19 mouse cellular contexts compared by ENCODE assay signal in the genomic region with DNA sequence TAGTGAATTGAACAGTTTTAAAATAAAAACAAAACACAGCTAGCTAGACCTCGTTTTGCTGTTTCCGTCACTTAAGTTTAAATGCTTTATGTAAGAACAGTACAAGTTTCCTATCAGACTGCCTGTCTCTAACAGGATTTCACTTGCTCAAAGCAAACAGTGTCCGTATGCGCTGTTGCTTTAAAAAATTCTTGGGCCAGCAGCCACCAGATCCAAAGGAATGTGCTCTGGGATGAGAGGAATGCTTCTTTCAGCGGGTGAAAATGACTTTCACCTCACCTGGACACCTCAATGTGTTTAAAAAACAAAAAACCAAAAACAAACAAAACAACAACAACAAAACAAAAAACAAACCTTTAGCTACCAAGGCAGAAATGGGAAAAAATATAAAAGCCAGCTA. TPM values are rescaled to one million over a fixed set of nuclear protein-coding genes. Genes with fewer than 3 reads are reported as not detected.
A peak's percentile ranks its signal among the peaks of the same experiment; 100 is the strongest.
DNase-seq lines count a peak whose midpoint lies in the region; ATAC-seq lines count a peak whose summit lies in the region.
"Had no signal": no experiment of that assay in that cellular context is flagged by ENCODE, and none has a peak within 500 bp of the region (broad histone marks: within the 10 kb centered on the region; RNA-seq: fewer than 3 reads in every experiment).

No protein-coding gene starts in this region.

- no peaks in the 10 kb centered on the region for H3K27me3 ChIP-seq in heart, embryonic 10.5 days (ENCODE audit: insufficient read depth, poor library complexity, severe bottlenecking)
- no peaks in the 10 kb centered on the region for H3K27me3 ChIP-seq in midbrain, embryonic 11.5 days (ENCODE audit: control insufficient read depth, insufficient read depth, low read length)
- no peaks in the 10 kb centered on the region for H3K27me3 ChIP-seq in midbrain, embryonic 10.5 days (ENCODE audit: low read depth, poor library complexity, severe bottlenecking)
- H3K27me3 ChIP-seq in hindbrain, embryonic 16.5 days (replicated peaks; ENCODE audit: control insufficient read depth, insufficient read depth, low read length): no peaks in the 10 kb centered on the region
- no peaks in the 10 kb centered on the region for H3K27me3 ChIP-seq in intestine, embryonic 15.5 days (replicated peaks)
- H3K27me3 ChIP-seq: forebrain, embryonic 15.5 days; hindbrain, embryonic 12.5 days had no signal

- no peak overlapping the region for H3K4me3 ChIP-seq in heart, embryonic 10.5 days
- no peak overlapping the region for H3K4me3 ChIP-seq in midbrain, embryonic 11.5 days (ENCODE audit: low read depth, low read length)
- no peak overlapping the region for H3K4me3 ChIP-seq in midbrain, embryonic 10.5 days
- H3K4me3 ChIP-seq in hindbrain, embryonic 16.5 days (ENCODE audit: low read length): no peak overlapping the region
- H3K4me3 ChIP-seq in intestine, embryonic 15.5 days (replicated peaks): no peak overlapping the region
- H3K4me3 ChIP-seq: erythroblast, embryonic 14.5 days; forebrain, embryonic 15.5 days; hindbrain, embryonic 12.5 days; left cerebral cortex, adult 2 months; megakaryocyte, embryonic 14.5 days had no signal

- peak; percentile 16 for DNase-seq in embryo, embryonic 11 days
- DNase-seq in embryo, embryonic 10.5 days (ENCODE audit: low spot score): no peak
- peak; percentile 44 to 61 for DNase-seq in heart, postnatal 10 days
- DNase-seq in heart, embryonic 10.5 days (ENCODE audit: low spot score): no peak
- DNase-seq in midbrain, embryonic 11.5 days (ENCODE audit: low spot score, missing footprints): peak; percentile 81
- no peak for DNase-seq in midbrain, embryonic 10.5 days (ENCODE audit: low spot score)
- DNase-seq: cerebellum, postnatal 14 days; thymus, postnatal 4 days had no signal

- 36% methylated on average over 5 of the region's 5 CpGs for WGBS in heart, embryonic 10.5 days
- 72% methylated on average over 5 of the region's 5 CpGs for WGBS in midbrain, embryonic 11.5 days
- WGBS in midbrain, embryonic 10.5 days: 72% methylated on average over 5 of the region's 5 CpGs
- 74% methylated on average over 5 of the region's 5 CpGs for WGBS in hindbrain, embryonic 16.5 days
- 49% methylated on average over 5 of the region's 5 CpGs for WGBS in intestine, embryonic 15.5 days

- no peak overlapping the region for H3K9ac ChIP-seq in midbrain, embryonic 11.5 days (ENCODE audit: low read length)
- H3K9ac ChIP-seq in hindbrain, embryonic 16.5 days (ENCODE audit: low read depth, low read length): no peak overlapping the region
- no peak overlapping the region for H3K9ac ChIP-seq in intestine, embryonic 15.5 days
- H3K9ac ChIP-seq: forebrain, embryonic 15.5 days; hindbrain, embryonic 12.5 days; liver, embryonic 14.5 days had no signal

- no peak overlapping the region for H3K4me2 ChIP-seq in midbrain, embryonic 11.5 days
- no peak overlapping the region for H3K4me2 ChIP-seq in hindbrain, embryonic 16.5 days (ENCODE audit: low read length)
- H3K4me2 ChIP-seq in intestine, embryonic 15.5 days (replicated peaks): no peak overlapping the region
- H3K4me2 ChIP-seq: forebrain, embryonic 15.5 days; hindbrain, embryonic 12.5 days had no signal

- H3K9me3 ChIP-seq in heart, embryonic 10.5 days: no peaks in the 10 kb centered on the region
- no peaks in the 10 kb centered on the region for H3K9me3 ChIP-seq in midbrain, embryonic 11.5 days (ENCODE audit: control insufficient read depth, low read length)
- no peaks in the 10 kb centered on the region for H3K9me3 ChIP-seq in midbrain, embryonic 10.5 days (replicated peaks)
- H3K9me3 ChIP-seq in hindbrain, embryonic 16.5 days (ENCODE audit: control insufficient read depth, low read length): no peaks in the 10 kb centered on the region
- no peaks in the 10 kb centered on the region for H3K9me3 ChIP-seq in intestine, embryonic 15.5 days
- H3K9me3 ChIP-seq: forebrain, embryonic 15.5 days; G1E; hindbrain, embryonic 12.5 days; megakaryocyte, embryonic 14.5 days had no signal

- no peak overlapping the region; the same call in 1 of the 2 replicates for H3K27ac ChIP-seq in heart, embryonic 10.5 days
- no peak overlapping the region for H3K27ac ChIP-seq in midbrain, embryonic 11.5 days (ENCODE audit: low read depth, low read length)
- no peak overlapping the region for H3K27ac ChIP-seq in midbrain, embryonic 10.5 days (replicated peaks)
- H3K27ac ChIP-seq in hindbrain, embryonic 16.5 days (ENCODE audit: low read depth, low read length): no peak overlapping the region
- H3K27ac ChIP-seq in intestine, embryonic 15.5 days: no peak overlapping the region
- H3K27ac ChIP-seq: forebrain, embryonic 15.5 days; hindbrain, embryonic 12.5 days; left cerebral cortex, adult 2 months; liver, embryonic 14.5 days had no signal

- intact Hi-C loops in heart, postnatal 10 days (cut with DNase I): no loop called here

- H3K4me1 ChIP-seq in heart, embryonic 10.5 days: peaks cover 75% of the 10 kb centered on the region
- H3K4me1 ChIP-seq in midbrain, embryonic 11.5 days (ENCODE audit: control insufficient read depth, insufficient read depth, low read length): peaks cover 3% of the 10 kb centered on the region; the same call in 1 of the 2 replicates
- H3K4me1 ChIP-seq in midbrain, embryonic 10.5 days: peaks cover 20% of the 10 kb centered on the region
- H3K4me1 ChIP-seq in hindbrain, embryonic 16.5 days (ENCODE audit: control insufficient read depth, insufficient read depth, low read depth, low read length): no peaks in the 10 kb centered on the region
- 0 out of 2 replicates have a peak, but pooled peaks cover 3% of the 10 kb centered on the region for H3K4me1 ChIP-seq in intestine, embryonic 15.5 days (replicated peaks)
- H3K4me1 ChIP-seq: forebrain, embryonic 15.5 days; hindbrain, embryonic 12.5 days; megakaryocyte, embryonic 14.5 days had no signal

- no peak for ATAC-seq in midbrain, embryonic 11.5 days (ENCODE audit: low FRiP score)
- no peak for ATAC-seq in hindbrain, embryonic 16.5 days
- ATAC-seq in intestine, embryonic 15.5 days: no peak
- ATAC-seq: CD4-positive, CD25-positive, alpha-beta regulatory T cell, adult 4 months; forebrain, embryonic 15.5 days had no signal

- H3K36me3 ChIP-seq in heart, embryonic 10.5 days: peaks cover 44% of the 10 kb centered on the region
- no peaks in the 10 kb centered on the region for H3K36me3 ChIP-seq in midbrain, embryonic 11.5 days (ENCODE audit: control insufficient read depth, insufficient read depth, low read length)
- H3K36me3 ChIP-seq in midbrain, embryonic 10.5 days: no peaks in the 10 kb centered on the region
- no peaks in the 10 kb centered on the region for H3K36me3 ChIP-seq in hindbrain, embryonic 16.5 days (ENCODE audit: control insufficient read depth, insufficient read depth, low read length)
- H3K36me3 ChIP-seq in intestine, embryonic 15.5 days: no peaks in the 10 kb centered on the region
- H3K36me3 ChIP-seq: forebrain, embryonic 15.5 days; hindbrain, embryonic 12.5 days had no signal

RNA-seq across cellular contexts. Expression of a gene that starts 54.4 kb away (rescaled TPM):
- 10 to 100 TPM; 42.8 to 44.9 TPM for total RNA-seq in heart, postnatal 10 days (2021)
- 43.1 and 60.1 TPM in 2 replicates for polyA plus RNA-seq in heart, embryonic 10.5 days (2016; fragmentation: Nextera tagmentation; extraction: Ambion mirVana)
- polyA plus RNA-seq in midbrain, embryonic 11.5 days (2014; fragmentation: Nextera tagmentation; extraction: Ambion mirVana): 4.2 and 4.6 TPM in 2 replicates
- polyA plus RNA-seq in midbrain, embryonic 10.5 days (2016; fragmentation: Nextera tagmentation; extraction: Ambion mirVana): 6.3 and 6.5 TPM in 2 replicates
- polyA plus RNA-seq in hindbrain, embryonic 16.5 days (2015; fragmentation: Nextera tagmentation; extraction: Ambion mirVana): 7.0 and 7.1 TPM in 2 replicates
- 9.0 and 9.4 TPM in 2 replicates for polyA plus RNA-seq in intestine, embryonic 15.5 days (2015; fragmentation: Nextera tagmentation; extraction: Ambion mirVana)
- total RNA-seq: granulocyte monocyte progenitor cell, adult 5-6 weeks had no signal
- polyA plus RNA-seq: CD4-positive, CD25-positive, alpha-beta regulatory T cell, adult 4 months; erythroblast, embryonic 14.5 days had no signal

Comparison
In these comparisons a context has a peak if more than half of its experiments do, and no peak if none do; other contexts are left out.
1. DNase-seq: peak in embryo, embryonic 11 days (single experiment), heart, postnatal 10 days (2 of 2) and midbrain, embryonic 11.5 days (single experiment); none in embryo, embryonic 10.5 days (single experiment), heart, embryonic 10.5 days (single experiment) and midbrain, embryonic 10.5 days (single experiment).